Mouse (Mus musculus) embryonic facial prominence, embryonic 15.5 days (tissue): ENCODE data around the gene Gm49393. TPM values are rescaled to one million over a fixed set of nuclear protein-coding genes. Genes with fewer than 3 reads are reported as not detected.

ENCODE experiments used
- ATAC-seq: fragments of 200-750 bp; cut with Nextera tagmentation; 2 replicates; pipeline ENCODE4 v1.8.0; 2017; ENCODE audit warnings: low read depth, moderate TSS enrichment; ENCODE audit not compliant: insufficient number of reproducible peaks, low FRiP score, low TSS enrichment
- H3K27ac ChIP-seq: fragments of 300-500 bp; sonication (generic); replicated peaks from 2 replicates; pipeline ENCODE4 v1.5.1; 2015; ENCODE audit warnings: mild to moderate bottlenecking, inconsistent platforms
- H3K27me3 ChIP-seq: fragments of 300-500 bp; sonication (generic); 2 replicates; pipeline ENCODE4 v1.6.1; 2015; ENCODE audit warnings: inconsistent platforms
- H3K36me3 ChIP-seq: fragments of 300-500 bp; sonication (generic); 2 replicates; pipeline ENCODE4 v1.6.1; 2015; ENCODE audit warnings: mild to moderate bottlenecking, inconsistent platforms
- H3K4me1 ChIP-seq: fragments of 300-500 bp; sonication (generic); 2 replicates; pipeline ENCODE4 v1.6.1; 2015; ENCODE audit warnings: inconsistent platforms
- H3K4me2 ChIP-seq: fragments of 300-500 bp; sonication (generic); replicated peaks from 2 replicates; pipeline ENCODE4 v1.6.1; 2015; ENCODE audit warnings: mild to moderate bottlenecking, inconsistent platforms
- H3K4me3 ChIP-seq: fragments of 300-500 bp; sonication (generic); replicated peaks from 2 replicates; pipeline ENCODE4 v1.5.1; 2015; ENCODE audit warnings: mild to moderate bottlenecking, inconsistent platforms
- H3K9ac ChIP-seq: fragments of 300-500 bp; sonication (generic); 2 replicates; pipeline ENCODE4 v1.6.1; 2015; ENCODE audit warnings: inconsistent platforms
- H3K9me3 ChIP-seq: fragments of 300-500 bp; sonication (generic); replicated peaks from 2 replicates; pipeline ENCODE4 v1.6.1; 2016; ENCODE audit warnings: inconsistent platforms
- WGBS: fragments of 180-500 bp; shearing (Covaris S2); methylation state at CpG from one replicate; pipeline ENCODE4 v1.1.7; 2015; 5-methylcytosine and 5-hydroxymethylcytosine counted together
- polyA plus RNA-seq: library from polyadenylated mRNA; unstranded; fragments of >200 nt; fragmentation: Nextera tagmentation; extraction: Ambion mirVana; gene quantifications from 2 replicates; pipeline ENCODE4 v1.2.1, GENCODE M21; 2015

The Gm49393 gene
- polyA plus RNA-seq, 1 experiment from 2014 or later = not detected

GRCm38 (mm10) chr13:60864281-60864680 is 71.1 kb downstream of the Gm49393 start, which contains the start of gene 4930486L24Rik:
Gene 4930486L24Rik (minus strand): TSS chr13:60864475.
- ATAC-seq = no peak
- H3K4me3 ChIP-seq = no peak within 1 kb of the TSS
- H3K27ac ChIP-seq = no peak within 1 kb of the TSS
- 67% methylated on average over 1 of the region's 1 CpGs for WGBS
- H3K4me1 ChIP-seq = no peaks in the 10 kb centered on the region
- H3K9me3 ChIP-seq = no peaks in the 10 kb centered on the region
- H3K4me2 ChIP-seq = no peak within 1 kb of the TSS
- H3K36me3 ChIP-seq = no peaks in the 10 kb centered on the region
- no peak within 1 kb of the TSS for H3K9ac ChIP-seq
- H3K27me3 ChIP-seq = no peaks in the 10 kb centered on the region

GRCm38 (mm10) chr13:60848241-60849120 is 86.9 kb downstream of the Gm49393 start:
- Histone ChIP-seq H3K9me3 (no peaks in the 10 kb centered on the region), H3K4me3 (no peak overlapping the region), H3K9ac (no peak overlapping the region), H3K36me3 (no peaks in the 10 kb centered on the region), H3K4me1 (no peaks in the 10 kb centered on the region), H3K27me3 (no peaks in the 10 kb centered on the region), H3K4me2 (no peak overlapping the region), H3K27ac (no peak overlapping the region)
- 80% methylated on average over 4 of the region's 4 CpGs for WGBS
- peak; percentile 54; the same call in 1 of the 2 replicates for ATAC-seq

- Histone ChIP-seq H3K36me3 (no peaks in the 10 kb centered on the region), H3K9ac (no peak overlapping the region), H3K27me3 (no peaks in the 10 kb centered on the region), H3K9me3 (no peaks in the 10 kb centered on the region), H3K27ac (no peak overlapping the region), H3K4me1 (no peaks in the 10 kb centered on the region), H3K4me3 (no peak overlapping the region), H3K4me2 (no peak overlapping the region)
- 83% methylated on average over 8 of the region's 8 CpGs for WGBS
- ATAC-seq = no peak
These were observed 92.2 kb downstream of the Gm49393 start for GRCm38 (mm10) chr13:60843153-60843552.

- no peak overlapping the region for H3K9ac ChIP-seq
- no peaks in the 10 kb centered on the region for H3K36me3 ChIP-seq
- H3K9me3 ChIP-seq = no peaks in the 10 kb centered on the region
- no peak overlapping the region for H3K4me2 ChIP-seq
- no peak overlapping the region for H3K4me3 ChIP-seq
- H3K4me1 ChIP-seq = no peaks in the 10 kb centered on the region
- H3K27me3 ChIP-seq = no peaks in the 10 kb centered on the region
- no peak for ATAC-seq
- H3K27ac ChIP-seq = no peak overlapping the region
- 62% methylated on average over 6 of the region's 6 CpGs for WGBS
These were observed 92.7 kb downstream of the Gm49393 start for GRCm38 (mm10) chr13:60842703-60843102.

DNA sequence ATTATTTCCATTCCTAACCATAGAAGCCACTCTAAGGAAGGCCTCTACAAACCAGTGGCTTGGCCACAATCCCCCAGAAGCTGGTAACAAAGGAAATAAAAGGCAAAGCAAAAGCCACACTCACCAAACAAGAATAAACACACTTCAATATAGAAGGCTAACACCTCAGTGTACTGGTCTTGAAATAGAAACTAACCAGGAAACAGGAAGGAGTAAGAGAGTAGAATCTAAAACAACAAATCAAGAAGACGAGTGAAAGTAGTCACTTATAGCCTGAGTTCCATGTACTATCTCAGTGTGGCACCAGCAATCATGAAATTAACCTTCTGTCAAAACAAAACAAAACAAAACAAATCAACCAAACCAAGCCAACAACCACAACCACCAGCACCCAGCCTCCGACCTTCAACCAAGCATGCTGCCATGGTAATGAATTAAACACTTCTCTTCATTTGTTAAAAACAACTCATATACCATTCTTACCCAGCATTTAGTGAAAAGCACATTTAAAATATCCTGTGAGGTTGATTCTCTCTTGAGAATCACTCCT is 96.0 kb downstream of the Gm49393 start:
- Histone ChIP-seq H3K4me1 (no peaks in the 10 kb centered on the region), H3K27ac (no peak overlapping the region), H3K9me3 (no peaks in the 10 kb centered on the region), H3K9ac (no peak overlapping the region), H3K36me3 (no peaks in the 10 kb centered on the region), H3K4me2 (no peak overlapping the region), H3K4me3 (no peak overlapping the region), H3K27me3 (no peaks in the 10 kb centered on the region)
- ATAC-seq = no peak
- WGBS = 76% methylated on average over 2 of the region's 2 CpGs

DNA sequence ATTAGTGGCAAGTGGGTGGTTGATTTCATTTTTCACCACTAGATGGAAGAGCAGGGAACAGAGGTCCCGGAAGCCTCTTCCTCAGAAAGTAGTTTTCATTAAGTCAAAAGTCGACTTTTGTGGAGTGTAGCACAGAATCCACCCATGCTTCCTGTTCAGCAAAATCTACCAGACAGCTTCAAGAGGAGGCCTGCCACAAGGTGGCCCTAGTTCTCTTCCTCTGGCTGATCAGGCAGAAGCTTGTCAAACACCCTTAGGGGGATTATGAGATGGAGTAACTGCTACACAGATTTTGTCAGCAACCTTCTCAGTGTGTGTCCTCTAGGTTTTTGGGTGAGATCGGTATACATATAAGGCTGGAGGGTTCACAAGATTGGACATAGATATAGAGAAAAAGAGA is 109.3 kb downstream of the Gm49393 start:
- no peak for ATAC-seq
- H3K4me3 ChIP-seq = no peak overlapping the region
- no peak overlapping the region for H3K27ac ChIP-seq
- no peak overlapping the region for H3K9ac ChIP-seq
- WGBS = 57% methylated on average over 3 of the region's 3 CpGs
- no peaks in the 10 kb centered on the region for H3K9me3 ChIP-seq
- no peaks in the 10 kb centered on the region for H3K27me3 ChIP-seq
- no peaks in the 10 kb centered on the region for H3K4me1 ChIP-seq
- H3K36me3 ChIP-seq = no peaks in the 10 kb centered on the region
- no peak overlapping the region for H3K4me2 ChIP-seq

DNA sequence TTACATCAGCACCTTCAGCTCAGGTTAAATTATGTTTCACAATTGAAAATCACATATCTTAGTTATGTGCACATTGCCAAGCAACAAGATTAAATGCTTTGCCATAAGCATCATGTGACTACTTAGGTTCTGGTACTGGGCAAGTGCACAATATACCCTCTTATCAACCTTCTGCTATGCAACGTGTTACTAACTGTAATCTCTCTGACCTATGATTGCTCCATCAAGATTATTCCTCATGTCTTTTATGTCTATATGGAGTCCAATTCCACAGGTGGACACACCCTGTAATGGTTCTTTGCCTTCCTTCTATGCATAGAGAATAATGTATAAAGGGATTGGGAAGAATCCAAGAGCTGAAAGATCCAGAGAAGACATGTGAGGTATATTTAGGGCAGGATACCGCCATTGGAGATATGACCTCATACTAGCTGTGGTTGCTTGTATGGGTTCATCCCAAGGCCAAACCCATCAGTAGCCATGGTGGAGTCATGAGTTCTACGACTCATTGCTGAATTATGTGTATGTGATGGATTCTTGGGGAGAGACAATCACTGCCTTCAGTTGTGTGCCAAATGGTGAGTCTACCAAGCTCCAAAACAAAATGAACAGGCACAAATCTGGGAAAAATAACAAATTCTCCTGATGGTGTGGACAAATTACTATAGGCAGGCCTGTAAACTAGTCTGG is 114.8 kb downstream of the Gm49393 start:
- no peak overlapping the region for H3K4me3 ChIP-seq
- 61% methylated on average over 3 of the region's 3 CpGs for WGBS
- H3K9me3 ChIP-seq = no peaks in the 10 kb centered on the region
- H3K36me3 ChIP-seq = no peaks in the 10 kb centered on the region
- no peak for ATAC-seq
- no peaks in the 10 kb centered on the region for H3K27me3 ChIP-seq
- no peak overlapping the region for H3K4me2 ChIP-seq
- no peak overlapping the region for H3K9ac ChIP-seq
- no peak overlapping the region for H3K27ac ChIP-seq
- H3K4me1 ChIP-seq = no peaks in the 10 kb centered on the region

DNA sequence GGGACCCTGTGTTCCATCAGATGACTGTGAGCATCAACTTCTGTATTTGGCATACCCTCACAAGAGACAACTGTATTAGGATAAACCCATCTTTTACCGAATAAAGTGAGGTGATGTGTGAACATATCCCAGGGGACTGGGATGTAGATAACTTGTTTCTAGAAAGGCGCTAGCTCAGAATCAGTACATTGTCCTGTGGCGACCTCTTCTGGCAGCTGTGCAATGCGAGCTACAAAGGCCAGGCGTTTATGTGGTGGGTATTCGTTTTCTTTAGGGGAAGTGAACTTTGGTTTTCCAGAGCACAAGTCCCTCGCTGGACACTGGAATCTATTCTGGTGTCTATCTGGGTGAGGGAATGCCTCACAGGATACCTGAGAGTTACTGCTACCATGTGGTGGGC is 115.9 kb downstream of the Gm49393 start:
- no peak overlapping the region for H3K4me2 ChIP-seq
- H3K4me1 ChIP-seq = no peaks in the 10 kb centered on the region
- H3K27me3 ChIP-seq = no peaks in the 10 kb centered on the region
- no peak overlapping the region for H3K4me3 ChIP-seq
- no peaks in the 10 kb centered on the region for H3K36me3 ChIP-seq
- H3K9me3 ChIP-seq = no peaks in the 10 kb centered on the region
- no peak overlapping the region for H3K27ac ChIP-seq
- no peak overlapping the region for H3K9ac ChIP-seq
- ATAC-seq = no peak
- WGBS = 13% methylated on average over 7 of the region's 7 CpGs

DNA sequence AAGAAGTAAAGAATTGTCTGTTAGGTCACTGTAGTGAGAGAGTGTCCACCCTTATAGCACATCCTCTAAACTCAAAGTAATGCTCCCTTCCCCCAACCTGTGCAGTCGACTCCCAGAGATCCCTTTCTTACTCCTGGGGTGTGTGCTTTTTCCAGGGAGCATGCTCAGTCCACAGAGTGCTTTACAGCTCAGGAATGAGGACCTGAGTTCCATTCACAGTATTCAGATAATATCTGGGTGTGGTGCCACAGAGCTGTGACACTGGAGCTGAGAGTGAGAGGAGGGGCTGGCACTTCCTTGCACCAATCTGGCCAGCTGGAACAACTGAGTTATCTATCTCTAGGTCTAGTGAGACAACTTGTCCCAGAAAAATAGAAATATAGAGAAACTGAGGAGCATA is 121.7 kb downstream of the Gm49393 start:
- no peak overlapping the region for H3K27ac ChIP-seq
- no peaks in the 10 kb centered on the region for H3K4me1 ChIP-seq
- no peaks in the 10 kb centered on the region for H3K9me3 ChIP-seq
- no peak overlapping the region for H3K4me3 ChIP-seq
- no peaks in the 10 kb centered on the region for H3K27me3 ChIP-seq
- no peaks in the 10 kb centered on the region for H3K36me3 ChIP-seq
- no peak for ATAC-seq
- no peak overlapping the region for H3K9ac ChIP-seq
- WGBS = 64% methylated on average over 1 of the region's 1 CpGs
- H3K4me2 ChIP-seq = no peak overlapping the region

GRCm38 (mm10) chr13:60812768-60813167 is 122.6 kb downstream of the Gm49393 start:
- WGBS = 83% methylated on average over 6 of the region's 6 CpGs
- Histone ChIP-seq H3K9ac (no peak overlapping the region), H3K4me1 (no peaks in the 10 kb centered on the region), H3K36me3 (no peaks in the 10 kb centered on the region), H3K9me3 (no peaks in the 10 kb centered on the region), H3K27me3 (no peaks in the 10 kb centered on the region), H3K4me2 (no peak overlapping the region), H3K4me3 (no peak overlapping the region), H3K27ac (no peak overlapping the region)
- ATAC-seq = no peak

- Histone ChIP-seq H3K27me3 (no peaks in the 10 kb centered on the region), H3K27ac (no peak overlapping the region), H3K4me2 (no peak overlapping the region), H3K9me3 (no peaks in the 10 kb centered on the region), H3K36me3 (no peaks in the 10 kb centered on the region), H3K4me3 (no peak overlapping the region), H3K4me1 (no peaks in the 10 kb centered on the region), H3K9ac (no peak overlapping the region)
- no peak for ATAC-seq
- WGBS = 72% methylated on average over 2 of the region's 2 CpGs
These were observed 125.7 kb downstream of the Gm49393 start for GRCm38 (mm10) chr13:60809690-60810089.
